Mouse (Mus musculus) skeletal muscle tissue, adult 2 months (tissue): ENCODE measurements around the gene Cobll1.

Source experiments
- DNase-seq: peaks from one replicate; pipeline ENCODE4 v3.0.0-alpha.2; 2012; ENCODE audit warnings: low read depth, low spot score

The Cobll1 gene

DNA sequence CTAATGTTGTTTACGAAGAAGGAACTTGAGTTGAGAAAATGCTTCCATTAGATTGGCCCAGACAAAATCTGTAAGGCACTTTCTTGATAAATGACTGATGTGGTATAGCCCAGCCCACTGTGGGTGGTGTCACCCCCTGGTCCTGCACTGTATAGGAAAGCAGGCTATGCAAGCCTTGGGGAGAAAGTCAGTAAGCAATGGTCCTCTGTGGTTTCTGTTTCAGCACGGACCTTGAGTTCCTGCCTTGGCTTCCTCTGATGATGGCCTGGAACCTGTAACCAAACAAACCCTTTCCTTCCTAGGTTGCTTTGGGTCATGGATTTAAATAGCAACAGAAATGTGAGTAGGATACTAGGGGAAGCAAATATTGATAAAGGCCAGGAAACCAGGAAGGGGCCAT lies 148.2 kb downstream of the Cobll1 start:
- DNase-seq: no peak

DNA sequence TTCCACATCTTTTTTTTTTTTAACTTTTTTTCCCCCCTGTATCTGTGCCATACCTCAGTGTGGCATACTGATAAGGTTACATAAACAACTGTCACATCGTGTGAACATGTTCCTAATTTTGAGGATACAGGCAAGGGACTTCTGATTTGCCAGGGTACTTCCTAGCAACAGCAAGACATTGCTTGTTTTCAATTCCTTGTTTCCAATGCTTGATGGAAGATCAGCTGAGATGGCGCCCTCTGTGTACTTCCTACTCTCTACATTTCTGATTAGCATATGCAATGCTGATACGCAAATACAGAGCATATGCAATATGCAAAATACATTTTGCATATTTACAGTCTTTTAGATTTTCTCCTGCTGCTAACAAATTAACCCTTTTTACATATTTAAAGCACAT lies 152.0 kb downstream of the Cobll1 start:
- no peak for DNase-seq

DNA sequence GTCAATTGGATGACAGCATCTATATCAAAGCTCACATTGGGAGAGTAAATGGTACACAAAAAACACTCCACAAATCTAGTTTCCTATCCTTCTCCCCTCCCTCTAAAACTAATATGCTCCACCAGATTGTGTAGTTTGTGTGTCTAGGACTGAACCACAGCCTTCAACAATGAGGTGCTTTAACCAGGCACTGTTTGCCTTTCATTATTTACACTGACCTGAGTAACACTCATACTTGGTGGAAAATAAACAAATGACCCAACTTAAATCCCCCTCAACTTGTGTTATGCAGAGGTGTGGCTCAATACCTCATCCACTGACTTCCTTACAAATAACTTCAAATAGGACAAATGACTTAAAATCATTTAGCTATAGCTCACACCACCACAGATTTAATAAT lies 155.8 kb downstream of the Cobll1 start:
- no peak for DNase-seq

DNA sequence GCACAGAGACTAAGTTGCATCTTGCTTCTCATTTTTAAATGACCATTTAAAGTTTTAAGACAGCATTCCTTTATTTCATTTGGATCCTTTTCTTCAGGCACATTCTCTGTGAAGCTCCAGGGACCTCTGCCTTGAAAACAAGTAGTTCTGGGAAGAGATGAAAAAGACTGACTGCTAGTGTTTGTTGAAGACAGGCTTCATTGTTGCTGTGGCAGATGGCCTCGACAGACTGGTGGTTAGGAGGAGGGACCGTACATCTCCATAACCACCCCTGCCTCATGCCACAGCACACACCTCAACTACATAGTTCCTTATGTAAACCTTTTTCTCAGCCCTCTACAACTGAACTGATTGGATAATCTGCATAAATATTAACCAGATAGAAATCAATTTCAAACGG lies 161.7 kb downstream of the Cobll1 start:
- DNase-seq: no peak

DNA sequence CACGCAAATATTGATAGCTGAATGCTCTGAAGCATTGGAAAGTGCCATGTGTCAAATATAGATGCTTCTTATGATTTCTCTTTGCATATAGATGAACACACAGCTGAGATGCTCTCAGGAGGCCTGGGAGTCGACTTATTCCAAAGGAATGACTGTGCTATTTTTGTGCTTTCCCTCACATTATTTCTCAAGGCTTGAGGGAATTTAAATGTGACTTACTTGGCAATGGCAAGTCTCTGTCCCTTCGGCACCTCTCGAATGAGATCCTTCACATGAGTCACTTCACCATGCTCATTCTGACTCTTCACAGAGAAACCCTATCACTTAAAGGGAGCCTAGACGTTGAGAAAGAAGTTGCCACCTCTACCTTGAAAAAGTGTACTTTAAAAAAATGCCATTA lies 163.4 kb downstream of the Cobll1 start:
- no peak for DNase-seq

DNA sequence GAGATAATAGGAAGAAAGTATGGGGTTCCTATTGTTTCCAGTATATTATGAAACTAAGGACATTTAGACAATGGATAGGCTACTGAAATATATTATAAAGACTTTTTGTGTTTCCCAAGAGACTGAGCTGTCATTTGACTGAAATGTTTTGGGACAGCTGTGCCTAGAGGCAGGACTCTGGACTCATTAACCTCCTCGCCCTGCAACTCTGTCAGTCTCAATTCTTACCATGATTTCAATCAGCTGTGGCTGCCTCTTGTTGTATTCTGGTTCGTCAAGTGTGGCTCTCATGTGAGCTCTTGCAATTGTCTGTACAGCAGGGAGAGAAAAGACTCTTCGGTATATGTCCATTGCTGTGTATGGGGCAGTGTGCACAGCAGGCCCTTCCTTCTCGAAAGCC lies 163.8 kb downstream of the Cobll1 start:
- DNase-seq: no peak

DNA sequence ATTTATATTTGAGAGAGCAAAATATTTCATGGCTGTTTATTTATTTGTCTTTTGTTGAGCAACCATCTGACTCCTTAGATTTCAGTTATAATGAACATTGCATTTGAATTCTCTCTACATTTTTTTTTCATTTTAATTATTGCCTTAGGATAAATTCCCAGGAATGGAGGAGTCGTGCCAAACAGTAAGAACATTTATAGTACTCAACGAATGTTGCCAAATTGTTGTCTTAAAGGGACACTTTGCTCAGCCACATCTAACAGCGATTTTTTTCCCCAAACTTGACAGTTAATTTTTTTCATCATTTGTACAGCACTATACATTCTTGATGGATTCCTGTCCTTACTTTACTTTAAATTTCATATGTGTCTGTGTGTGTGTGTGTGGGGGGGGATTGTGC lies 167.0 kb downstream of the Cobll1 start:
- DNase-seq: no peak

DNA sequence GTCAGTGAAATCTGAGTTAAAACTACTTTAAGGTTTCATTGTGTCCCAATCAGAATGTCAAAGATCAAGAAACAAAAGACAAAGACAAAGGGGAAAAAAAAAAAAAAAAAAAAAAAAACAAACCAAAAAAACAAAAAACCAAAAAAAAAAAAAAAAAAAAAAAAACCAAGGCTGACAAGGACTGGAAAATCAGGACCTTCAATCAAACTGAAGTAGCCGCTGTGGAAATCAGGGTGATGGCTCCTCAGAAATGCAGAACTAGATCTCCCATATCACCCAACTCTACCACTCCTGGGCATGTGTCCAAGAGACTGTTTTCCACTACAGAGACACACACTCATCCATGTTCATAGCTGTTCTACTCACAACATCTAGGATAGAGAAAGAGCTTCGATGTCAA lies 185.4 kb downstream of the Cobll1 start:
- no peak for DNase-seq

DNA sequence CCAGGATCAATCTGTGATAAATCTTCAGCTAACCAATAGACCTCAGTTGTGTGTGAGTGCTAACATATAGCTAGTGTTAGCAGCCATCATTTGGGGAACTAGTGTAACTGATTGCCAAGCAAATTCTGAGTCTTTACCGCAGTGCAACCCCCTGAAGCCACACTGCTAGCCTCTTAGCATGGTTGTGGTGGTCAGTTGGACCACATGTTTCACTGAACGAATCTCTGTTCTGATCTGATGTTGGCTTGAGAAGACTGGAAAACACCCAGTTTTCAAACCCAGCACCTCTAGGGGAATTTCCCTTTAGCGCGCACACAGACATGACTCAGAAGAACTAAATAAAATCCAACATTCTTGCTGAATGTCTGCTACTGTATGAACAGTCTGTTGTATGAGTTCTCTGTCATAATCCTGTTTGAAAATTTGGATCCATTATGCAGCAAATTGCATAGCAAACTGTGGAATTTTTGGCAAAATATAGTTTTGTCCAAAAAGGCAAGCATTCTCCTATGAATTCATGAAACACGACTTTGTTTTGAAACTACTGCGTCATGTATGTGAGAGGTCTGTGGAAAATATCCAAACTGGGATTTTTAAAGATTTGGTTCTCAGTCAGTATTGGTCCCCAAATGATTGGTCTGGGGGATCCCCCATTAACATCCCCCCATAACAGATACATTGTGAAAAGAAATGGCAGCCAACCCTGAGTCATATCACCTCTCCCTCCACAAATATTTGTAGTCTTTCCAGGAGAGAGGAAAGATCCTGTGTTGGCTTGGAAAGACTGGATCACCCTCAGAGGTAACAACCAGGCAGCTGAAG lies 186.8 kb downstream of the Cobll1 start:
- no peak for DNase-seq

DNA sequence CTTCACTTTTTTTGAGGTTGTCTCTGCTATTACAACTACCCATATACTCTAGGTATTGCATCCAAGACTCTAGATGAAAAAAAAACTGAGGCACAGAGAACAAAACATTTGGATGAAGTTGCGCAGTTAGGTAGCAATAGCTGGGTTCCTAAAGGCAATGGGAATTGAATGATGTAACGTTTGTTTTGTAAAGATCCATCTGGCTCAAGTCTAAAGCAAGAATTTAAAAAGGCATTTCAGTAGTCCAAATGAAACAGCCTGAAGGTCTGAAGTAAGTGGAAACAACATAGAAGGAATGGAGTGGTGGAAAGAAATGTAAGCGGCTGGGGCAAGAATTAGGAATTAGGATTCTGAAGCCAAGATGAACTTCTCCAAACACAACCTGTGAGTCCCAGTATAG lies 188.4 kb downstream of the Cobll1 start:
- DNase-seq: no peak

DNA sequence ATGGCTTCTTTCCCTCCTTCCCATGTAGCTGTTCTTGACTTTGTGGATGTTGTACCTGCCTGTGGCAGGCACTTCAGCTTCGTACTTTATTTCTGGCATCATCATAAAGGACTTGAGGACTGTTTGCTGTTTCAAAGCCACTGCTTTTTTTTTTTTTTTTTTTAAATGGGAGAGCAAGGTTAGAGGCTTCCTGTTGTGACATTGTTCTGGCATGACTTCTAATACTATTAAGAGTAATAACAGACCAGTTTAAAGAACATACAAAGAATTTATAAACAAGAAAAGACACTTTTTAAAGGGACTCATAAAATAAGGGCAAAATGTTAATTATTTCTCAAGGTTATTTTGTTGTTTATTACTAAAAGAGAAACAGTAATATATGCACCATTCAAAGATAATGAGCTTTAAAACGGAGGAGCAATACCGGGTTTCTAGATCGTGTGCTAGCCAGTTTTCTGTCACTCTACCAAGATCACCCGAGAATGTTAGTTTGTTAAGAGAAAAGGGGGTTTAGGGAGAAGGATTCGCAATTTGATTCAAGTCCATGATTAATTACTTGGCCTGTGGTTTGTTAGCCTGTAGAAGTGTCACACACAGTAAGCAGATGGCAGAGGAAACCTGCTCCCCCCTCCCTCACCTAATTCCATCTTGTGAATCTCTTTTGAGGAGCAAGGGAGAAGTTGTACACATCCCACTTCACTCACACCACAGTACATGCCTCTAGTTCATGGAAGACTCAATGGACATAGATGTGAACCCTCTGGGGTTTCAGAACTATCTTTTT lies 190.8 kb downstream of the Cobll1 start:
- no peak for DNase-seq
